Mouse (Mus musculus) R1 (cell line): Measurements from ENCODE around the gene Mpig6b.

Experiments
- DNase-seq: peaks from one replicate; pipeline ENCODE4 v3.0.0-alpha.2; 2018; ENCODE audit warnings: low read depth, low spot score

The Mpig6b gene

DNA sequence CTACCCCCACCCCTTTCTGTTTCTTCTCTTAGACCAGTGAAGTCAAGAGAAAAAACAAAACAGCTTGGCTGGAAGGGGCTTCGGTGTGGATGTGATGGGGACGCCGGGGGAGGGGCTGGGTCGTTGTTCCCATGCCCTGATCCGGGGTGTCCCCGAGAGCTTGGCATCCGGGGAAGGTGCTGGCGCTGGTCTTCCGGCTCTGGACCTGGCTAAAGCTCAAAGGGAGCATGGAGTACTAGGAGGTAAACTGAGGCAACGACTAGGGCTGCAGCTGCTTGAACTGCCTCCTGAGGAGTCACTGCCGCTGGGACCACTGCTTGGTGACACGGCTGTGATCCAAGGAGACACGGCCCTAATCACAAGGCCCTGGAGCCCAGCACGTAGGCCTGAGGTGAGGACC, 5.9 kb downstream of the Mpig6b start:
- DNase-seq = no peak

- peak; percentile 90 for DNase-seq
These were observed 6.8 kb downstream of the Mpig6b start, which contains the start of gene Ddah2 for GRCm38 (mm10) chr17:35058911-35059892. Gene Ddah2, plus strand, starts transcription at chr17:35059035.

GRCm38 (mm10) chr17:35058316-35058715, 7.7 kb downstream of the Mpig6b start:
- DNase-seq = no peak

DNA sequence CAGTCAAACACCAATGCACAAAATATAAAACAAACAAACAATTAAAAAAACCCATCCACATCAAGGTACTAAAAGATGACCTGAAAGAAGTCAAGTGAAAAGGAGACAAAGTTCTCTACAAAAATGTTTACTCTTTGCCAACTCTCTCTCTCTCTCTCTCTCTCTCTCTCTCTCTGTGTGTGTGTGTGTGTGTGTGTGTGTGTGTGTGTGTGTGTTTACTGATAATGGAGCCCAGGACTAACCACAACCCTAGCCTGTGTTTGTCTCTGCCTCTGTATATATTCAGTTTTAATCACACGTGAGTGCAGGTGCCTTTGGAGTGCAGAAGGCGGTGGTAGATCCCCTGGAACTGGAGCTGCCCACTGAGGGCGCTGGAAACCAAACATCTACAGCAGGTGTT, 8.9 kb downstream of the Mpig6b start:
- no peak for DNase-seq

- no peak for DNase-seq
These were observed 10.1 kb downstream of the Mpig6b start for GRCm38 (mm10) chr17:35055691-35056495.

GRCm38 (mm10) chr17:35052271-35052798, 13.6 kb downstream of the Mpig6b start:
- DNase-seq = peak; percentile 56

- DNase-seq = peak; percentile 90
These were observed 14.6 kb downstream of the Mpig6b start for GRCm38 (mm10) chr17:35051156-35052086.

DNA sequence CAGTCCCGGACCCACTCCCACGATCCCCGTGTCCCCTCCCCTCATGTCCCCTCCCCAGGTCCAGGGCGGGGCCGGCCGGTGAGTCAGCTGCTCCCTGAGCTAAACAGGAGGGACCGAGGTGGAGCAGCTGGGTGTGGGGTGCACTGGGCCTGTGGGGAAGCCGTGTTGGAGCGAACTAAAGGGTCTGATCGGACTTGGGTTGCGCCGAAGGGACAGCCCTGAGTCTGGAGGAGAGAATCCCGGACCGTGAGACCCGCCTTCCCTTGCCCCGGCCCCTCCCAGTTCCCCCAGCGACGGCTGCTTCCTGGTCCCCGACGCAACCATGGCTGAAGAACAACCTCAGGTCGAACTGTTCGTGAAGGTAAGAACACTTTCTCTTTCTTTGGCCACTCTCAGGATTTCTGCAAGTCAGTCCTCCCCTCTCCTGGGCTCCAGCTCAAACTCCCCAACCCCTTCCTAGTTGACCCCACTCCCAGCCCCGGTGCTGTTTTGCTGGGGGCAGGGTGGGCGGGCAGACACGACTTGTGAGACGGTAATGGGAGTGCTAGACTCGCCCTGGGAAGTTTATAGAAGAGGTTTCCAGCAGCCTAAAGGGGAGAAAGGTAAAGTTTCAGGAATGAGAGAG, 15.7 kb downstream of the Mpig6b start:
- peak; percentile 77 for DNase-seq

DNA sequence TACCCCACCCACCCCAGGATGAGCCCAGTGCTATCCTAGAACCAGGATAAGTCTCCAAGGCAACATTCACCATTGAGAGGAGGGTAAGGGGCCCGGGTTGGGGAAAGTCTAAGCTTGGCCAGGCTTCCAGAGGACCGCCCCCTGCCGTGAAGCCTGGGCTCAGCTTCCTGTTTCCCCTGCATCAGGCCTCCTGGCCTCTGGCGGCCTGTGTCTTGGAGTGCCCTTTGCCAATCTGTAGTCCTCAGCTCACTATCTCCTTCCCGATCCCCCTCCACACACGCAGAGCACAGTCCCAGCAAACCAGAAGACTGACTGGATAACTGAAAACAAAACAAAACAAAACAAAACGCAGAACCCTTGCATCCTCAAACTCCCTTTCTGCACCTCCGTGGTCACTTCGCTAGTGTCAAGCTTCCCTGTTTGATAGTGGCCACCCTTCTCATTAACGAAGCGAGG, 16.4 kb downstream of the Mpig6b start, which contains the start of gene Clic1:
Clic1 (plus strand) TSS at position 406 of the 456 bp plus-strand sequence.
- peak; percentile 41 for DNase-seq

DNA sequence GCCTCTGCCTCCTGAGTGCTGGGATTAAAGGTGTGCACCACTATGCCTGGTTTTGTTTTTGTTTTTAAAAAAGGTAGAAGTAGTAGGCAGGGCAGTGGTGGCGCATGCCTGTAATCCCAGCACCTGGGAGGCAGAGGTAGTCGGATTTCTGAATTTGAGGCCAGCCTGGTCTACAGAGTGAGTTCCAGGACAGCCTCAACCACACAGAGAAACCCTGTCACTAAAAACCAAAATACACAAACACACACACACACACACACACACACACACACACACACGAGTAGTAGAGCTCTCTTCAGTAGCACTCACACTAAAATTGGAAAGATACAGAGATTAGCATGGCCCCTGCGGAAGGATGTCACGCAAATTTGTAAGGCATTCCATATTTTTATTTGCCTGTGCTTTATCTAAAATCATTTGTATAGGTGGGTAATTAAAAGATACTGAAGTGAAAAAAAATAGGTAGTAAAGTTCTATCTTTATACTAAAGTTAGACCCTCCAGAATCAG, 17.0 kb downstream of the Mpig6b start:
- DNase-seq = no peak

- DNase-seq = no peak
These were observed 17.6 kb downstream of the Mpig6b start for GRCm38 (mm10) chr17:35048149-35048931.

DNA sequence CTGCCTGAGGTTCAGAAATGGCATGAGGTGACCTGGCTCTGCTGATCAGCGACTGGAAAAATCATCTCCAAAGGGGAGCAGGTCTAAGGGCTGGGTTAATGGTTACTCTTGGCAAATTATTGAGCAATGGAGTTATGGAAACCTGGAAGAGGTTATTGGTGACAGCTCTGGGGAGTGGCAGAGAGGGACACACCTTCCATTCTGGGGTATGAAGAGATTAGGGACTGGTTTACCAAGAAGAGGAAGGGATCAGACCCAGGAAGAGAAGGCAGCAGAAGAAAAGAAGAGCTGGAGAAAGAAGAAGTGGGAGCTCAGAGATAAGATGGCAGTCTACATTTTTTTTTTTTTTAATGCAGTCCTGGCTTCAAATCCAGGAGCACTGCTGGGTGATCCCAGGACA, 18.3 kb downstream of the Mpig6b start:
- no peak for DNase-seq

DNA sequence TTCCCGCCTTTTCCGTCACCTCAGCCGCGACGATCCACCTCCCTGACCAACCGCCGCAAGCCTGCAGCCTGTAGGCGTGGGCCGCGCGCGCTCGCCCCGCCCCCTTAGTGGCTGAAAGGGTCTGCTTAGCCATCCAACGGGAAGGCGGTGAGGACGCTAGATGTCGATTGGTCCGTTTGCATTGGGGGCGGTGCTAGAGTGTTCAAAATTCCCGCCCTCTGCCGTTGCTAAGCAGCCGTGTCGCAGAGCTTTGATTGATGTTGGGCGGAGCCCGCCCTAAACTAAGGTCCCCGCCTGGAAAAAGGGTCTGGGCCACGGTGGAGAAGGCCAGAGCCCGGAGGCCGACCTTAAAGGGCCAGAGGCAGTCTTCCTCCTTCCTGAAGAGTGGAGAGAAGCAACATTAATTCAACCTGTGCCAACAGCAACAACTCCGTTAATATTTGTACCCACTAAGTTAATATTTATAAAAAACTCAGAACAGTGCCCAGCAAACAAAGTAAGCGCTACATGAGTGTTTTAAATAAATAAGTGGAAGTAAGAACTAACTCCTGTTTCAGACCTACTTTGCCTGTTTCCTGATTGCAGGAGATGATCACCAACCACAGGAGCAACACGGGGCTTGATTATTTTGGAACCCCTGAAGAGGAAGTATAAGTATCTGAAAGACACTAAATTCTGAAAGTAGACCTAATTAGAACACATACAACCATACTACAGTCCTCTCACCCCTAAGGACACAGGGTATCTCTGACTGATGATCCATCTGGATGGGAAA, 19.1 kb downstream of the Mpig6b start, which contains the start of gene Msh5:
Msh5 (minus strand) TSS at position 65 of the 775 bp plus-strand sequence.
- DNase-seq = peak; percentile 100

- peak; percentile 16 for DNase-seq
These were observed 19.9 kb downstream of the Mpig6b start for GRCm38 (mm10) chr17:35045807-35046680.

GRCm38 (mm10) chr17:35044904-35045806, 20.8 kb downstream of the Mpig6b start:
- no peak for DNase-seq

GRCm38 (mm10) chr17:35043794-35044193, 22.2 kb downstream of the Mpig6b start:
- DNase-seq = no peak
